Mouse (Mus musculus) monocyte, adult 5-6 weeks (primary cell): Measurements from ENCODE around the gene Acr. TPM values are rescaled to one million over a fixed set of nuclear protein-coding genes. Genes with fewer than 3 reads are reported as not detected.

Experiments
- ATAC-seq: fragments of 153-309, 156-312 bp; replicated peaks from 2 replicates; pipeline ENCODE4 v1.8.0; 2017; ENCODE audit warnings: mild to moderate bottlenecking; ENCODE audit not compliant: low TSS enrichment, insufficient number of reproducible peaks, severe bottlenecking, poor library complexity, low FRiP score
- total RNA-seq: library from RNA; stranded (forward); fragments of 200-1000, 200-491, 200-594 nt; gene quantifications from 3 replicates; pipeline ENCODE4 v1.2.3, GENCODE M21; 2017

Acr gene
- total RNA-seq, 1 experiment from 2014 or later: not detected

DNA sequence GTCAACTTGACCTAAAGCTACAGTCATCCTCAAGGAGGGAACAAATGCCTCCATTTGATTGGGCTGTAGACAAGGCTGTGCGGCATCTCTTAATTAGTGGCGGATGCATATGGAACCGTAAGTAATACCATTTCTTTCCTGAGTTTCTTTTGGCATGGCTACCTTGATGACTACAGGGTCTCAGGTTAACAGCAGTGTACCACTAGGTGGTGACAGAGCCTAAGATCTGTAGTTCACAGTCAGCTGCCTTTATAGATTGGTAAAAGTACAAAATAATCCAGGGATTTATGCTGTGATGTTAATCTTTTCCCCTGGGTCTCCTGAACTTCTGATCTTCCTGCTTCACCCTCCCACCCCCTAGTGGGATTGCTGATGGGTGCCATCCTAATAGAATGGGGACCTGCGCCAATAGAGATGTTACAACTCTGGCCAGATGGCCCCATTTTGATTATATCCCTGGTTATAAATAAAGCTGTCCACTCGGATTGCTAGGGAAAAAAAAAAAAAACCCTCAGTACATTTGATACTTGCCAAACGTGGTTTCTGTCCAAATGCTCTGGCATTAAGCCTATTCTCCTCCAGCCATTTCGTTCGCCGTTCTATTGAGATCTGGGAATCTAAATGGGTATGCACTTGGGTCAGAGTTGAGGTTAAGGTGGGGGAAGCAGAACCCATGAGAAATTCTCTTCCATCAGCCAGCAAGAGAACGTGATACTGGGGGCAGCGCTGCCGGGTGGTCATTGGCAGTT, 37.9 kb downstream of the Acr start:
- ATAC-seq: no peak

DNA sequence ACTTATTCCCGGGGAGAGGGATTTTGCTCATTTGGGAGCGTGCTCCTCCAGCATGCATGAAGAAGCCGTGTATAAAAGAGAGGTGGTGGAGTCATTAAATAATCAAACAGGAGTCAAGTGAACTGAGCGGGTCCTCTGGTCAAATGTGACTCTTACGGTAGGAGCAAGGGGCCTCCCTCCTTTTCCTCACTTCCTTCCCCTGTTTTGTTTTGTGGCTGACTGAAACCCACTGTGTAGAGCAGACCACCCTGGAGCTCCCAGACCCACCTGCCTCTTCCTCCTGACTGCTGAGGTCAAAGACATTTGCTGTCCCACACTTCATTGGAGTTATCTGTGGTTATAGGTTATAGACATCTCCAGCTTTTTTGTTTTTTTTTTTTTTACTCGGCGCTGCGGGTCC, 39.4 kb downstream of the Acr start:
- no peak for ATAC-seq

DNA sequence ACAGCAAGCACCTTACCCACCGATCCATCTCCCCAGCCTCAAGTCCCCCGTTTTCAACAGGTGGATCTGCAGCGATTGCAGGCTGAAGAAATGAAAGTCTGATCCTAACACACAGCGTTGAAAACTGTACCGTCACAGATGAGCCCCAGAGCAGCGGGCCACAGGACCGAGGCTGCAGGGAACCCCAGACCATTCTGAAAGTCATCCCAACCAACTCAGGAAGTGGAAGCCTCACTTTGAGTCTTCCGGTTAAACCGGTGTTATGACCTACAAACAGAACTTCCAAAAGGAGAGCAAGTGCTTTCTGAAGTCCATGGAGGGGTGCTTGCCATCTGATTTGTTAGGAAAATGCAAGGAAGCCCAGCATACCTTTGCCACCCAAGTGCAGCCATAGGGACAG, 39.8 kb downstream of the Acr start:
- no peak for ATAC-seq

DNA sequence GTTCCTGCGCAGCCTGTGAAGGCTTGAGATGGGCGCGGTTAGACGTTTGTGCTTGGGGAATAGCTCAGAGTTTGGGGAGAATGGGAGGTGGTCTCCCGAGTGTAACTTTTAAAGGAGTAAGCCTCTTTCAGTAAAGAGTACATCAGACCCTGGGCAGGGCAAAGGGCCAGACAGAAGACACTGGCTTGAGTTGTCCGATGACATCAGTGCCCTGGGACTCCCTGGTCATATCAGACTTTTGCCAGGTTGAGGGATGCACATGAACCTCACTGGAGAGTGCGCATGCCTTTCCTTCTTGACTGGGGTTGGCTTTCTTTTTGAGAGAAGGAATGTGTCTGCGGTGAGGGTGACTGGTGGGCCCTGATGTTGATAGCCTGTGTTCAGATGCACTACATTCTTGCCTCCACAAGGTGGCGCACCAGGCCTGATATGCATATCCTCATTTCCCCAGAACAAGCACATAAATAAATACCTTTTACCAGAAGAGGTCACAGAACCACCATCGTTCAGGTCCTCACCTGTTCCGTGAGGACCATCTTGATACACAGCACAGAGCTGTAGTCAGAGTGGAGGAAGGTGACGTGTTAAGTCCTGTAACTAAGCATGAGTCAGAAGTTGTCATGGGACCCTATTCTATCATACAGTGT, 54.3 kb downstream of the Acr start:
- ATAC-seq: no peak

DNA sequence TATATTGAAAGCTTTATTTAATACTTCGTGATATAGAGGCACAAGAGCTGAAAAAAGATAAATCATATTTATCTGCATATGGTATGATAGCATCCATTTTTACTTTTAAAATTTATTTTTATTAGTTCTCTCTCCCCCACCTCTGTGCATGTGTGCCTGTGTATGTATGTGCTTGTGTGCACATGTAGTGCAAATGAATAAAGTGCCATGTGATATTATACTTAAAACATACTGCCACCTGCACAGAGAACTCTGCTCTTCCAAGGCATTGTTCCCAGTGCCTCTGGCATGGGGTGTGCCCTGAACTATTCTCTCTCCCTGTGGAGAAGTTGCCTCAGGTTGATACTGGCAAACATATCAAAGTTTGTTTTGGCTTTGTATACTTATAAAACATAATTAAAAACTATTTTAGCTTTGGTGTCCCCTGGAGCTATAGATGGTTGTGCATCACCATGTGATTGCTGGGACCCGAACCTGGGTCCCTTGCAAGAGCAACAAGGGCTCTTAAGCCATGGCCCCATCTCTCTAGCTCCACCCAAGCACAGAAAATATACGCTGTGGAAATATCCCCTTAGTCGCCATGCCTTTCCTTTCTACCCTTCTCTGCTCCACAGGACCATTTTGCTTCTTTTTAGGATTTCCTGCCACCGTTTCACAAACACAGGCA, 55.0 kb downstream of the Acr start:
- no peak for ATAC-seq

DNA sequence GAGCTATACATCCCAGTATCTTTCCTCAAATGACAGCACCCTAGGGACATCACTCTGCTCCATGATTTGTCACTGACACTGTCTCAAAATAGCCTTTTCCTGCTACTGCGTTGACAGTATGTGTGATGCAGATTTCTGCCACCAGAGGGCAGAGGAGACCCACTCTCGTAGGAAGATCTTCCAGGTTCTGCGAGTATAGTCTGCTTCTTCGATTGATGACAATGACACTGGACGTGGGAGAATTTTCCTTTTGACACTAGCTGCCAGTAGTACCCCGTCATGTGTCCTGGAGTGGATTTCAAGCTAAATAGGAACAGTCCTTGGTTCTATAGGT, 55.5 kb downstream of the Acr start:
- ATAC-seq: no peak

Other genes starting within 250 kb of the Acr start
- gene Adm2, start 245.6 kb upstream of the Acr start, total RNA-seq: not detected in 3 replicates
- gene Miox, start 233.9 kb upstream of the Acr start, total RNA-seq: not detected in 3 replicates
- 9.0 to 27.2 TPM (median 20.9 TPM) in 3 replicates for gene Lmf2, start 212.7 kb upstream of the Acr start, total RNA-seq
- 71.4 to 99.9 TPM (median 80.6 TPM) in 3 replicates for gene Ncaph2, start 212.6 kb upstream of the Acr start, total RNA-seq
- gene Sco2, start 194.5 kb upstream of the Acr start, total RNA-seq: 5.4 to 9.4 TPM (median 6.3 TPM) in 3 replicates
- 0.57 TPM in 1 of 3 replicates, not detected in the others for gene Tymp, start 191.3 kb upstream of the Acr start, total RNA-seq
- not detected in 3 replicates for gene Odf3b, start 189.0 kb upstream of the Acr start, total RNA-seq
- gene Klhdc7b, start 183.4 kb upstream of the Acr start, total RNA-seq: not detected in 3 replicates
- gene Syce3, start 157.8 kb upstream of the Acr start, total RNA-seq: not detected in 3 replicates
- 0.75 to 8.6 TPM (median 1.8 TPM) in 3 replicates for gene Cpt1b, start 142.5 kb upstream of the Acr start, total RNA-seq
- gene C730034F03Rik, start 138.7 kb upstream of the Acr start, total RNA-seq: 9.7 to 24.4 TPM (median 15.7 TPM) in 3 replicates
- gene Gm44502, start 138.6 kb upstream of the Acr start, total RNA-seq: 0.76 to 1.2 TPM in 2 of 3 replicates, not detected in the other
- gene Chkb, start 138.4 kb upstream of the Acr start, total RNA-seq: 95.3 to 120 TPM (median 95.5 TPM) in 3 replicates
- not detected in 3 replicates for gene Mapk8ip2, start 114.4 kb upstream of the Acr start, total RNA-seq
- 11.2 to 12.6 TPM (median 11.7 TPM) in 3 replicates for gene Arsa, start 90.9 kb upstream of the Acr start, total RNA-seq
- gene Shank3, start 68.7 kb upstream of the Acr start, total RNA-seq: not detected in 3 replicates
- gene Rabl2, start 23.6 kb downstream of the Acr start, total RNA-seq: 0.87 to 1.2 TPM in 2 of 3 replicates, not detected in the other